Mouse (Mus musculus): ENCODE results near the gene Tnfsf14. TPM values are rescaled to one million over a fixed set of nuclear protein-coding genes. Genes with fewer than 3 reads are reported as not detected.

The Tnfsf14 gene
- total and polyA plus RNA-seq, 2 experiments from 2014 or later = not detected

DNA sequence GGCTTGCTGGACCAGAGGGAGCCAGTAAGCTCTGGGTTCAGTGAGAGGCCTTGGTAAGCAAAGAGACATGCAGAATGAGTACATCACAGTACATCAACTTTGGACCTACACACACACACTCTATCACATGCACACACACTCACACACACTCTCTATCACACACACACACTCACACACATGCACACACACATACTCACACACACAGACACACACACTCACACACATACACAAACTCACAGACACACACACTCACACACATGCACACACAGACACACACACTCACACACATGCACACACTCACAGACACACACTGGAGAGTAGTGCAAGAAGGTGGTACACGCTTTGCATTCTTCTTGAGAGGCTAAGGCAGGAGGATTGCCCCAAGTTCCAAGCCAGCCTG is 38.2 kb upstream of the Tnfsf14 start:
- Histone ChIP-seq H3K4me3 (ENCODE audit: low read depth, low read length) (no peak overlapping the region), H3K36me3 (replicated peaks; ENCODE audit: control insufficient read depth, insufficient read depth, low read length) (peaks cover 30% of the 10 kb centered on the region), H3K27ac (ENCODE audit: low read depth) (no peak overlapping the region), H3K27me3 (ENCODE audit: control insufficient read depth, insufficient read depth, low read length) (no peaks in the 10 kb centered on the region), H3K9me3 (replicated peaks; ENCODE audit: control insufficient read depth, low read length) (no peaks in the 10 kb centered on the region), H3K4me2 (ENCODE audit: low read depth, low read length) (no peak overlapping the region), H3K4me1 (ENCODE audit: control insufficient read depth, insufficient read depth) (no peaks in the 10 kb centered on the region), H3K9ac (replicated peaks; ENCODE audit: low read depth, low read length) (no peak overlapping the region)
- TF ChIP-seq CTCF (IDR thresholded peaks at IDR 0.05; ENCODE audit: low read depth) (no peak), EP300 (IDR thresholded peaks at IDR 0.05; ENCODE audit: low read depth) (no peak)
- DNase-seq (ENCODE audit: low spot score) (no peak), ATAC-seq (ENCODE audit: insufficient read depth, low read depth) (no peak)
- 68% methylated on average over 1 of the region's 1 CpGs for WGBS

DNA sequence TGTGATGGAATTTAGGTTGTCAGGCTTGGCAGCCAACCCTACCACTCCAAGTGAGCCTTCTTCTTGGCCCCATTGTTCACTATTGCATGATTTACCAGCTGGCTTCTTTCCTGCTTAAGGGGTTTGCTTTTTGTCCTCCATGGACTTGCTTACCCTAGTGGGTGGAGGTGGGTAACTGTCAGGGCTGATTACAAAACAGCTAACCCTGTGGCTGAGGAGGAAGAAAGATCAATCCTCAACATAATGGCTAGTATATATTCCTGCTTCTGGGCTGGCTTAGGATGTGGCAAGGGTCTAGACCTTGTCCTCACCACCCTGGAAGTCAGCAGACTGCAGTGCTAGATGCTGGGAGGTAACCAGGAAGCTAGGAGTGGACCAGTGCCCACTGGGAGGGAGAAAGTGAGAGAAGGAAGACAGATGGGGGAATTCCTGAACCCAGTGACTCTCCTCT is 37.4 kb upstream of the Tnfsf14 start:
- Histone ChIP-seq H3K27ac (ENCODE audit: low read depth) (no peak overlapping the region), H3K9me3 (replicated peaks; ENCODE audit: control insufficient read depth, low read length) (no peaks in the 10 kb centered on the region), H3K4me1 (ENCODE audit: control insufficient read depth, insufficient read depth) (no peaks in the 10 kb centered on the region), H3K4me3 (ENCODE audit: low read depth, low read length) (no peak overlapping the region), H3K27me3 (ENCODE audit: control insufficient read depth, insufficient read depth, low read length) (0 out of 2 replicates have a peak, but pooled peaks cover 1% of the 10 kb centered on the region), H3K36me3 (replicated peaks; ENCODE audit: control insufficient read depth, insufficient read depth, low read length) (peaks cover 21% of the 10 kb centered on the region), H3K9ac (replicated peaks; ENCODE audit: low read depth, low read length) (no peak overlapping the region), H3K4me2 (ENCODE audit: low read depth, low read length) (no peak overlapping the region)
- TF ChIP-seq EP300 (IDR thresholded peaks at IDR 0.05; ENCODE audit: low read depth) (no peak), CTCF (IDR thresholded peaks at IDR 0.05; ENCODE audit: low read depth) (no peak)
- DNase-seq (ENCODE audit: low spot score) = no peak
- ATAC-seq (ENCODE audit: insufficient read depth, low read depth) = no peak

DNA sequence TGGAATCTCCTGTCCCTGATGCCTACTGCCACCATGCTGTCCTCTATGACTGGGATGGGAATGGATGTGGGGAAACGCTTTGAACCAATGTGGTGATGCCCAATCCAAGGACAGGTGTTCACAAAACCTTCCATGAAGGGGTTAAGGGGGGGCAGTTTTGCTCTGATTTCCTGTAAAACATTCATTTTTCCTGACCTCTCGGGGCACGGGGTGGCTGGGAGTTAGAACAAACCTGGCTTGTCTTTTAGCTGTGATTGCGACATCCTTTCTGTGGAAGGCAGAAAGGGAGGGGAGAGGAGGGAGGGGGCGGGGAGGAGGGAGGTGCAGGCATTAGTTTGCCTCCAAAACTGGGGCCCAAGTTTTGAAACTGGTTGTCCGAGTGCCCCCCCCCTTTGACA is 36.8 kb upstream of the Tnfsf14 start:
- Histone ChIP-seq H3K27me3 (ENCODE audit: control insufficient read depth, insufficient read depth, low read length) (0 out of 2 replicates have a peak, but pooled peaks cover 5% of the 10 kb centered on the region), H3K27ac (ENCODE audit: low read depth) (no peak overlapping the region), H3K4me1 (ENCODE audit: control insufficient read depth, insufficient read depth) (no peaks in the 10 kb centered on the region), H3K4me3 (ENCODE audit: low read depth, low read length) (no peak overlapping the region), H3K9me3 (replicated peaks; ENCODE audit: control insufficient read depth, low read length) (no peaks in the 10 kb centered on the region), H3K36me3 (replicated peaks; ENCODE audit: control insufficient read depth, insufficient read depth, low read length) (peaks cover 15% of the 10 kb centered on the region), H3K4me2 (ENCODE audit: low read depth, low read length) (no peak overlapping the region), H3K9ac (replicated peaks; ENCODE audit: low read depth, low read length) (no peak overlapping the region)
- ATAC-seq (ENCODE audit: insufficient read depth, low read depth) (no peak), DNase-seq (ENCODE audit: low spot score) (no peak)
- TF ChIP-seq EP300 (IDR thresholded peaks at IDR 0.05; ENCODE audit: low read depth) (no peak), CTCF (IDR thresholded peaks at IDR 0.05; ENCODE audit: low read depth) (no peak)
- 48% methylated on average over 5 of the region's 6 CpGs for WGBS

DNA sequence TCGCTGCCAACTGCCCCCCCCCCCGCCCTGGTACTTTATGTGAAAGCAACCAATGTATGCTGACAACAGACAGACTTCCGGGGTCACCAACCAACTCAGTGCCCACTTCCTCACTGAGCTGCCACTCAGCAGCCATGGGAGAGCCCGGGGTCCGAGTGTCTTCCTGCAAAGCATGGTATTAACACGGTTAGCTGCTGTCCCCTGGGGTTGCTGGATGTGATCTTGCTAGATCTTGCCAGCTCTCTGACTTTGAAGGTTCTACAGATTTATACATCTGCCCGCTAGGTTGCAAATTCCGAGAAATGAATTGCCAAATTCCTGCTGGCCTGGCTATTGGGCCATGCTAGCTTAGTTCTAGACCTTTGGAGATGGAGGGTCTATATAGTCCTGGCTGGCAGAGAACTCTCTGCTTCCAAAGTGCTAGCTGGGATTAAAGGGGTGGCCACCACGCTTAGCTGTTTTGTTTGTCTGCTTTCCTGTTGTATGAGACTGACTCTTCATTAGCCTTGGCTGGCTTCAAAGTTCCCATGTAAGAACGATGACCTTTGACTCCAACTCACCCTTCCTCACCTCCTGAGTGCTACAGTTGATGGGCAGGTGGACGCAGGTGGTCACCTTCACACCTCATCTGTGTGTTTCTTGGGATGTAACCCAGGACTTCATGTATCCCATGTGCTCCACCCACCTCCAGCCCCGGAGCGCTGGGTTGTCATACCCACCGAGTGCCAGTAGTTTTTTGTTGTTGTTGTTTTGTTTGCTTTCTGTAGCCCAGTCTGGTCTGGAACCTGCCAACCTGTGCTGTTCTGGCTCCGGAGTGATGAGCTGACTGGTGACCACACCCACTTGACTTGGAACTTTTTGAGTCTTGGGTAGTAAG is 36.1 kb upstream of the Tnfsf14 start:
- no peaks in the 10 kb centered on the region for H3K4me1 ChIP-seq (ENCODE audit: control insufficient read depth, insufficient read depth)
- no peak overlapping the region for H3K27ac ChIP-seq (ENCODE audit: low read depth)
- ATAC-seq (ENCODE audit: insufficient read depth, low read depth) (no peak), DNase-seq (ENCODE audit: low spot score) (no peak)
- 73% methylated on average over 15 of the region's 15 CpGs for WGBS
- no peak overlapping the region for H3K4me3 ChIP-seq (ENCODE audit: low read depth, low read length)
- TF ChIP-seq CTCF (IDR thresholded peaks at IDR 0.05; ENCODE audit: low read depth) = no peak
- no peak for TF ChIP-seq EP300 (IDR thresholded peaks at IDR 0.05; ENCODE audit: low read depth)
- H3K36me3 ChIP-seq (replicated peaks; ENCODE audit: control insufficient read depth, insufficient read depth, low read length) = peaks cover 10% of the 10 kb centered on the region
- H3K4me2 ChIP-seq (ENCODE audit: low read depth, low read length) = no peak overlapping the region
- 0 out of 2 replicates have a peak, but pooled peaks cover 11% of the 10 kb centered on the region for H3K27me3 ChIP-seq (ENCODE audit: control insufficient read depth, insufficient read depth, low read length)
- H3K9ac ChIP-seq (replicated peaks; ENCODE audit: low read depth, low read length) = no peak overlapping the region
- H3K9me3 ChIP-seq (replicated peaks; ENCODE audit: control insufficient read depth, low read length) = no peaks in the 10 kb centered on the region

DNA sequence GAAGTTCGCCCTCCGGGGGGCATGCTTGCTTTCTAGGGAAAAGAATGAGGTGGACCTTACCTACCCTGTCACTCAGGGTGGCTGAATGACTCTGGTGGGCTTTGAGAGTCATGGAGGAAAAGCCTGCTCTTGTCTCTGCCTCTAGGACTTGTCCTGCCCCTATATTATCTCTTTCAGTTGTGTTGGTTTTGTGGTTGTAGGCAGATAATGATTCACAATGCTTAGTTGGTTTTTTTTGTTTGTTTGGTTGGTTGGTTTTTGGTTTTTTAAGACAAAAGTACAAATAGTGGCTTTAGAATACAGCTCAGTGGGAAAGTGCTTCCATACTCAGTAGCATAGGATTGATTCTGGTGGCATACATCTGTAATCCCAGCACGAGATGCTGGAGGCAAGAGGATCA is 34.9 kb upstream of the Tnfsf14 start:
- TF ChIP-seq CTCF (IDR thresholded peaks at IDR 0.05; ENCODE audit: low read depth) = no peak
- no peak for TF ChIP-seq EP300 (IDR thresholded peaks at IDR 0.05; ENCODE audit: low read depth)
- Histone ChIP-seq H3K27me3 (ENCODE audit: control insufficient read depth, insufficient read depth, low read length) (0 out of 2 replicates have a peak, but pooled peaks cover 15% of the 10 kb centered on the region), H3K9me3 (replicated peaks; ENCODE audit: control insufficient read depth, low read length) (no peaks in the 10 kb centered on the region), H3K4me3 (ENCODE audit: low read depth, low read length) (no peak overlapping the region), H3K4me1 (ENCODE audit: control insufficient read depth, insufficient read depth) (no peaks in the 10 kb centered on the region), H3K4me2 (ENCODE audit: low read depth, low read length) (no peak overlapping the region), H3K36me3 (replicated peaks; ENCODE audit: control insufficient read depth, insufficient read depth, low read length) (no peaks in the 10 kb centered on the region), H3K9ac (replicated peaks; ENCODE audit: low read depth, low read length) (no peak overlapping the region), H3K27ac (ENCODE audit: low read depth) (no peak overlapping the region)
- DNase-seq (ENCODE audit: low spot score) (no peak), ATAC-seq (ENCODE audit: insufficient read depth, low read depth) (no peak)
- WGBS = 65% methylated on average over 3 of the region's 3 CpGs
